In genomic region chr2:17870562-17870961, GRCm38 (mm10) we compare ENCODE assay signal across 33 mouse cellular contexts.
DNase-seq lines count a peak whose midpoint lies in the region; ATAC-seq and TF ChIP-seq lines count a peak whose summit lies in the region.
"Had no signal": no experiment of that assay in that cellular context is flagged by ENCODE, and none has a peak within 500 bp of the region (broad histone marks: within the 10 kb centered on the region; RNA-seq: fewer than 3 reads in every experiment).

No protein-coding gene starts in this region.

- no peaks in the 10 kb centered on the region for H3K4me1 ChIP-seq in MEL (ENCODE audit: control insufficient read depth in 1 of 2, insufficient read depth in 2 of 2, low read length in 2 of 2)
- H3K4me1 ChIP-seq in embryonic facial prominence, embryonic 15.5 days = peaks cover 8% of the 10 kb centered on the region
- peaks cover 25% of the 10 kb centered on the region for H3K4me1 ChIP-seq in limb, embryonic 10.5 days
- H3K4me1 ChIP-seq: liver, embryonic 13.5 days had no signal

- intact Hi-C loops in heart, postnatal 25 days (cut with DNase I) = no loop called here

- TF ChIP-seq EP300 in MEL (IDR thresholded peaks at IDR 0.05; ENCODE audit: low read depth in 1 of 2, low read length in 2 of 2) = no peak

- no peak for TF ChIP-seq POLR2A in MEL (IDR thresholded peaks at IDR 0.05; ENCODE audit: control insufficient read depth in 1 of 2, insufficient read depth in 1 of 2, low read depth in 1 of 2, low read length in 2 of 2, poor library complexity in 1 of 2)

- ATAC-seq in embryonic facial prominence, embryonic 15.5 days (ENCODE audit: insufficient number of reproducible peaks, low FRiP score, low TSS enrichment, low read depth) = 0 out of 2 replicates have a peak, but pooled peaks have one; percentile 15
- ATAC-seq: CD4-positive, CD25-positive, alpha-beta regulatory T cell, adult 4 months; forebrain, embryonic 13.5 days; hindbrain, embryonic 16.5 days; lung, postnatal 0 days; midbrain, embryonic 13.5 days had no signal

- peak; percentile 57 for DNase-seq in heart, adult 11 months
- no peak for DNase-seq in heart, postnatal 25 days (ENCODE audit: low spot score)
- DNase-seq in MEL (ENCODE audit: low read depth, low spot score) = peak; percentile 12
- no peak for DNase-seq in limb, embryonic 10.5 days (ENCODE audit: low spot score)
- DNase-seq in ovary, adult 18-20 months (ENCODE audit: low spot score) = no peak
- DNase-seq in right cerebral cortex, postnatal 4 days = no peak
- no peak for DNase-seq in layer of hippocampus, adult 11-12 months (ENCODE audit: low spot score)
- DNase-seq: adrenal gland, postnatal 10 days; cerebellum, adult 11-12 months; cerebellum, postnatal 14 days; gastrocnemius, postnatal 25 days; heart, adult 2 months; kidney, adult 9 months; kidney, postnatal 14 days; liver, embryonic 13.5 days; lung, adult 18-20 months; lung, postnatal 4 days; right cerebral cortex, adult 18-20 months; thymus, adult 18-20 months; thymus, postnatal 4 days had no signal

- no peak overlapping the region for H3K4me2 ChIP-seq in embryonic facial prominence, embryonic 15.5 days (replicated peaks)
- H3K4me2 ChIP-seq: embryonic facial prominence, embryonic 13.5 days; forebrain, embryonic 13.5 days; heart, embryonic 12.5 days; limb, embryonic 15.5 days; liver, embryonic 13.5 days; midbrain, embryonic 13.5 days had no signal

- TF ChIP-seq RAD21 in MEL (IDR thresholded peaks at IDR 0.05; ENCODE audit: low read depth, low read length) = no peak

- TF ChIP-seq CTCF in MEL (IDR thresholded peaks at IDR 0.05 in 2 of 3, conservative IDR thresholded peaks at IDR 0.05 in 1 of 3; ENCODE audit: control insufficient read depth in 1 of 3, insufficient read depth in 1 of 3, low read depth in 2 of 3, low read length in 3 of 3, poor library complexity in 1 of 3, severe bottlenecking in 1 of 3) = no peak

- H3K9ac ChIP-seq in MEL (ENCODE audit: control insufficient read depth, low read depth, low read length, poor library complexity, severe bottlenecking) = no peak overlapping the region
- H3K9ac ChIP-seq in embryonic facial prominence, embryonic 15.5 days = no peak overlapping the region
- H3K9ac ChIP-seq: embryonic facial prominence, embryonic 13.5 days; forebrain, embryonic 13.5 days; heart, embryonic 12.5 days; limb, embryonic 15.5 days; liver, embryonic 13.5 days; midbrain, embryonic 13.5 days had no signal

- H3K36me3 ChIP-seq in MEL (ENCODE audit: control insufficient read depth in 1 of 2, insufficient read depth in 2 of 2, low read length in 2 of 2) = no peaks in the 10 kb centered on the region
- H3K36me3 ChIP-seq in embryonic facial prominence, embryonic 15.5 days = no peaks in the 10 kb centered on the region
- H3K36me3 ChIP-seq in limb, embryonic 10.5 days = no peaks in the 10 kb centered on the region
- H3K36me3 ChIP-seq: embryonic facial prominence, embryonic 13.5 days; heart, embryonic 12.5 days; limb, embryonic 15.5 days; liver, embryonic 13.5 days; midbrain, embryonic 13.5 days had no signal

- no peaks in the 10 kb centered on the region for H3K9me3 ChIP-seq in MEL (replicated peaks; ENCODE audit: insufficient read depth, low read length)
- H3K9me3 ChIP-seq in embryonic facial prominence, embryonic 15.5 days (replicated peaks) = no peaks in the 10 kb centered on the region
- no peaks in the 10 kb centered on the region for H3K9me3 ChIP-seq in limb, embryonic 10.5 days (replicated peaks)
- H3K9me3 ChIP-seq: embryonic facial prominence, embryonic 13.5 days; forebrain, embryonic 13.5 days; heart, embryonic 12.5 days; limb, embryonic 15.5 days; liver, embryonic 13.5 days; midbrain, embryonic 13.5 days had no signal

- no peaks in the 10 kb centered on the region for H3K27me3 ChIP-seq in MEL (ENCODE audit: control insufficient read depth in 1 of 2, insufficient read depth in 2 of 2, low read length in 2 of 2)
- no peaks in the 10 kb centered on the region for H3K27me3 ChIP-seq in embryonic facial prominence, embryonic 15.5 days
- H3K27me3 ChIP-seq in limb, embryonic 10.5 days (ENCODE audit: low read depth, poor library complexity, severe bottlenecking) = no peaks in the 10 kb centered on the region
- H3K27me3 ChIP-seq: embryonic facial prominence, embryonic 13.5 days; forebrain, embryonic 13.5 days; heart, embryonic 12.5 days; limb, embryonic 15.5 days; liver, embryonic 13.5 days; midbrain, embryonic 13.5 days had no signal

- H3K27ac ChIP-seq in MEL (ENCODE audit: control insufficient read depth, low read depth, low read length) = no peak overlapping the region
- no peak overlapping the region for H3K27ac ChIP-seq in embryonic facial prominence, embryonic 15.5 days (replicated peaks)
- peak overlapping the region; percentile 53; the same call in 1 of the 2 replicates for H3K27ac ChIP-seq in limb, embryonic 10.5 days
- H3K27ac ChIP-seq: embryonic facial prominence, embryonic 13.5 days; forebrain, embryonic 13.5 days; heart, adult 2 months; layer of hippocampus, adult 2 months; left cerebral cortex, adult 2 months; limb, embryonic 15.5 days; liver, embryonic 13.5 days; midbrain, embryonic 13.5 days; stomach, postnatal 0 days had no signal

- no peak overlapping the region for H3K4me3 ChIP-seq in MEL (ENCODE audit: control insufficient read depth in 1 of 2, insufficient read depth in 1 of 2, low read depth in 2 of 2, low read length in 2 of 2)
- H3K4me3 ChIP-seq in embryonic facial prominence, embryonic 15.5 days (replicated peaks) = no peak overlapping the region
- no peak overlapping the region for H3K4me3 ChIP-seq in limb, embryonic 10.5 days
- H3K4me3 ChIP-seq: embryonic facial prominence, embryonic 13.5 days; erythroblast, embryonic 14.5 days; forebrain, embryonic 13.5 days; heart, adult 2 months; heart, embryonic 12.5 days; layer of hippocampus, adult 2 months; left cerebral cortex, adult 2 months; limb, embryonic 15.5 days; liver, embryonic 13.5 days; midbrain, embryonic 13.5 days had no signal

- WGBS in embryonic facial prominence, embryonic 15.5 days = 34% methylated on average over 2 of the region's 2 CpGs
- 64% methylated on average over 2 of the region's 2 CpGs for WGBS in limb, embryonic 10.5 days

- H3K79me2 ChIP-seq in MEL (ENCODE audit: control insufficient read depth, insufficient read depth, low read length, poor library complexity) = no peaks in the 10 kb centered on the region

TF ChIP-seq in MEL, 35 proteins besides CTCF, POLR2A, EP300 and RAD21:
- TF ChIP-seq MAFK (IDR thresholded peaks at IDR 0.05; ENCODE audit: borderline replicate concordance, low read depth, low read length) = no peak
- TF ChIP-seq NRF1 (IDR thresholded peaks at IDR 0.05; ENCODE audit: insufficient read depth, low read depth, low read length, poor library complexity, severe bottlenecking) = no peak
- no peak for TF ChIP-seq NELFE (IDR thresholded peaks at IDR 0.05; ENCODE audit: low read depth, low read length)
- TF ChIP-seq CHD1 (IDR thresholded peaks at IDR 0.05; ENCODE audit: low read depth, low read length) = no peak
- no peak for TF ChIP-seq MEF2A (IDR thresholded peaks at IDR 0.05; ENCODE audit: extremely low read depth, insufficient replicate concordance, low read depth, low read length, poor library complexity, severe bottlenecking)
- no peak for TF ChIP-seq USF1 (IDR thresholded peaks at IDR 0.05; ENCODE audit: low read depth, low read length)
- TF ChIP-seq POLR2AphosphoS2 (IDR thresholded peaks at IDR 0.05; ENCODE audit: low read length) = no peak
- no peak for TF ChIP-seq MYC (IDR thresholded peaks at IDR 0.05; ENCODE audit: low read depth, low read length)
- TF ChIP-seq TBP (IDR thresholded peaks at IDR 0.05; ENCODE audit: low read depth, low read length) = no peak
- TF ChIP-seq USF2 (IDR thresholded peaks at IDR 0.05; ENCODE audit: borderline replicate concordance in 1 of 2, insufficient read depth in 1 of 2, low read depth in 1 of 2, low read length in 2 of 2) = no peak
- TF ChIP-seq ZKSCAN1 (IDR thresholded peaks at IDR 0.05; ENCODE audit: low read depth, low read length) = no peak
- no peak for TF ChIP-seq MAZ (IDR thresholded peaks at IDR 0.05; ENCODE audit: low read depth, low read length)
- TF ChIP-seq E2F4 (IDR thresholded peaks at IDR 0.05; ENCODE audit: borderline replicate concordance, low read depth, low read length) = no peak
- TF ChIP-seq ZC3H11A (IDR thresholded peaks at IDR 0.05; ENCODE audit: low read depth, low read length) = no peak
- no peak for TF ChIP-seq KAT2A (conservative IDR thresholded peaks at IDR 0.05; ENCODE audit: low read depth, low read length)
- TF ChIP-seq BHLHE40 (IDR thresholded peaks at IDR 0.05; ENCODE audit: borderline replicate concordance, low read depth, low read length) = no peak
- TF ChIP-seq JUND (IDR thresholded peaks at IDR 0.05; ENCODE audit: low read depth, low read length) = no peak
- TF ChIP-seq SIN3A (IDR thresholded peaks at IDR 0.05; ENCODE audit: low read length) = no peak
- no peak for TF ChIP-seq MYB (IDR thresholded peaks at IDR 0.05; ENCODE audit: low read depth, low read length)

Comparison
In these comparisons a context has a peak if more than half of its experiments do, and no peak if none do; other contexts are left out.
1. DNase-seq: peak in heart, adult 11 months (single experiment) and MEL (single experiment); none in heart, postnatal 25 days (single experiment), limb, embryonic 10.5 days (single experiment), ovary, adult 18-20 months (single experiment), right cerebral cortex, postnatal 4 days (single experiment) and layer of hippocampus, adult 11-12 months (single experiment).